Mouse (Mus musculus) heart, adult 2 months (tissue): ENCODE results near the gene Tssk4.

Source experiments
- CTCF ChIP-seq: fragments of 200-600 bp; IDR thresholded peaks from 2 replicates; pipeline ENCODE4 v1.8.1; 2022; ENCODE audit warnings: antibody characterized with exemption, mild to moderate bottlenecking, moderate library complexity
- POLR2A ChIP-seq: fragments of 200-500 bp; IDR thresholded peaks from 2 replicates; pipeline ENCODE4 v1.6.1; 2011; ENCODE audit warnings: mild to moderate bottlenecking, low read depth, low read length, control low read depth; ENCODE audit not compliant: insufficient read depth

DNA sequence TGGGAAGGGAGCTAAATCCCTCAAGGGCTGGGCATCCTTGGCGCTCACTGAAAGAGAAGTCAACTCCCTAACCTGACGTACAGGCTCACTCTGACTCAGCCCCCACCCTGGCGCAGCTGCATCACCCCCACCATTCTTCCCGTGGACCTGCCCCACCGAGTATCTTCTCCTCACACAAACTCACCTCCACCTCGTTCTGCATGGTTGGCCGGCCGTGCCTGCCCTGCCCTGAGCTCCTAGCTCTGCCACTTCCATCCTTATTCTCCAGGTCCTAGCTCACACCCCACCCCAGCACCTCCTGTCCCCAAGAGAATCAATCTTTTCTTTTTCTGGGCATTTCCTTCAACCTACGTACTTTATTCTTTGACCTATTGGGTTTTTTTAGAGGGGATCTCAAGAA, 51.1 kb downstream of the Tssk4 start:
- TF ChIP-seq POLR2A (no peak), CTCF (no peak)
